15 mouse cellular contexts compared by ENCODE assay signal in the genomic region with DNA sequence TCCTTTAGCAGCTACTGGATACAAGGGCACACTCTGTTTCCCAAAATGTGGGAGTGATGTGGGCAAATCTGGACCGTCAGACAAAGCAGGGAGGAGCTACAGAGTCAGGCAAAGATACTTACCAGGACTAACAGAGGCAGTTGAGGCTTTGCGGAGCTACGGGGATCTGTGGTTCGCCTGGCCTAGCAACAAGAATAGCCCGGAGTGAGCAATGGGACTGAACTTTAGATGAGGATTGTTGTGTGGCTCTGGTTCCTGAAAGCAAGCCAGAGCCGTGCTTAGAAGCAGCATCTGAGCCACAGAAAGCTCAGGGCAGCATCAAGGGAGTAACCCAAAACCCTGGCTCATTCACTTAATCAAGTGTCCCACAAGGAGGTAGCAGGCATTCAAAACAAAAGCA. TPM values are rescaled to one million over a fixed set of nuclear protein-coding genes. Genes with fewer than 3 reads are reported as not detected.
A peak's percentile ranks its signal among the peaks of the same experiment; 100 is the strongest.
DNase-seq lines count a peak whose midpoint lies in the region; ATAC-seq lines count a peak whose summit lies in the region.
"Had no signal": no experiment of that assay in that cellular context is flagged by ENCODE, and none has a peak within 500 bp of the region (broad histone marks: within the 10 kb centered on the region; RNA-seq: fewer than 3 reads in every experiment).

No protein-coding gene starts in this region.

- no peak; the same call in 1 of the 2 replicates for ATAC-seq in midbrain, embryonic 14.5 days (ENCODE audit: low FRiP score, low TSS enrichment)
- no peak for ATAC-seq in midbrain, embryonic 11.5 days (ENCODE audit: low FRiP score)
- ATAC-seq in intestine, embryonic 16.5 days: no peak
- ATAC-seq: intestine, embryonic 15.5 days had no signal

- no peak overlapping the region for H3K4me3 ChIP-seq in midbrain, embryonic 14.5 days (replicated peaks; ENCODE audit: low read depth, low read length)
- H3K4me3 ChIP-seq in midbrain, embryonic 11.5 days (ENCODE audit: low read depth, low read length): no peak overlapping the region
- no peak overlapping the region for H3K4me3 ChIP-seq in intestine, embryonic 16.5 days (ENCODE audit: low read length)
- H3K4me3 ChIP-seq: intestine, embryonic 15.5 days; liver, embryonic 15.5 days had no signal

- no peaks in the 10 kb centered on the region for H3K4me1 ChIP-seq in midbrain, embryonic 14.5 days (ENCODE audit: control insufficient read depth, insufficient read depth, low read length)
- no peaks in the 10 kb centered on the region for H3K4me1 ChIP-seq in midbrain, embryonic 11.5 days (ENCODE audit: control insufficient read depth, insufficient read depth, low read length)
- 0 out of 2 replicates have a peak, but pooled peaks cover 5% of the 10 kb centered on the region for H3K4me1 ChIP-seq in intestine, embryonic 16.5 days (ENCODE audit: control insufficient read depth, insufficient read depth, low read length)
- H3K4me1 ChIP-seq: liver, embryonic 15.5 days had no signal

- H3K27ac ChIP-seq in midbrain, embryonic 14.5 days (replicated peaks; ENCODE audit: low read depth, low read length): 0 out of 2 replicates have a peak overlapping the region, but pooled peaks have one; percentile 13
- H3K27ac ChIP-seq in midbrain, embryonic 11.5 days (ENCODE audit: low read depth, low read length): no peak overlapping the region
- H3K27ac ChIP-seq in intestine, embryonic 16.5 days (ENCODE audit: low read length): no peak overlapping the region
- H3K27ac ChIP-seq: intestine, embryonic 15.5 days; liver, embryonic 15.5 days had no signal

- H3K36me3 ChIP-seq in midbrain, embryonic 14.5 days (ENCODE audit: control insufficient read depth, insufficient read depth, low read length): no peaks in the 10 kb centered on the region
- no peaks in the 10 kb centered on the region for H3K36me3 ChIP-seq in midbrain, embryonic 11.5 days (ENCODE audit: control insufficient read depth, insufficient read depth, low read length)
- H3K36me3 ChIP-seq in intestine, embryonic 16.5 days (ENCODE audit: control insufficient read depth, insufficient read depth, low read length): no peaks in the 10 kb centered on the region
- H3K36me3 ChIP-seq: intestine, embryonic 15.5 days; liver, embryonic 15.5 days had no signal

- H3K4me2 ChIP-seq in midbrain, embryonic 14.5 days (ENCODE audit: low read length): no peak overlapping the region
- H3K4me2 ChIP-seq in midbrain, embryonic 11.5 days: no peak overlapping the region
- no peak overlapping the region for H3K4me2 ChIP-seq in intestine, embryonic 16.5 days (ENCODE audit: low read depth, low read length)
- H3K4me2 ChIP-seq: intestine, embryonic 15.5 days; liver, embryonic 15.5 days had no signal

- H3K27me3 ChIP-seq in midbrain, embryonic 14.5 days (ENCODE audit: control insufficient read depth, insufficient read depth, low read length): no peaks in the 10 kb centered on the region
- no peaks in the 10 kb centered on the region for H3K27me3 ChIP-seq in midbrain, embryonic 11.5 days (ENCODE audit: control insufficient read depth, insufficient read depth, low read length)
- H3K27me3 ChIP-seq in intestine, embryonic 16.5 days (replicated peaks; ENCODE audit: control insufficient read depth, insufficient read depth, low read length): no peaks in the 10 kb centered on the region
- H3K27me3 ChIP-seq: intestine, embryonic 15.5 days; liver, embryonic 15.5 days had no signal

- H3K9me3 ChIP-seq in midbrain, embryonic 14.5 days (ENCODE audit: control insufficient read depth, low read length): no peaks in the 10 kb centered on the region
- no peaks in the 10 kb centered on the region for H3K9me3 ChIP-seq in midbrain, embryonic 11.5 days (ENCODE audit: control insufficient read depth, low read length)
- no peaks in the 10 kb centered on the region for H3K9me3 ChIP-seq in intestine, embryonic 16.5 days (ENCODE audit: control insufficient read depth, low read length)
- H3K9me3 ChIP-seq: intestine, embryonic 15.5 days; liver, embryonic 15.5 days had no signal

- intact Hi-C loops in gastrocnemius, postnatal 14 days (cut with DNase I; ENCODE audit: low total_unique reads): no loop called here
- intact Hi-C loops in gastrocnemius, postnatal 36 days (cut with DNase I): no loop called here

- DNase-seq in gastrocnemius, postnatal 14 days: peak; percentile 22
- no peak for DNase-seq in gastrocnemius, postnatal 36 days
- DNase-seq in midbrain, embryonic 14.5 days: peak; percentile 24
- DNase-seq in midbrain, embryonic 11.5 days (ENCODE audit: low spot score, missing footprints): no peak
- DNase-seq in fibroblast of lung, adult 2 months (ENCODE audit: low read depth): peak; percentile 90
- DNase-seq in skeletal muscle tissue, adult 2 months (ENCODE audit: low read depth, low spot score): peak; percentile 27
- DNase-seq in testis, postnatal 10 days (ENCODE audit: low spot score): no peak
- DNase-seq: cerebellum, adult 8-10 months; embryo, embryonic 11 days; heart, postnatal 36 days; kidney, postnatal 36 days; lung, postnatal 4 days had no signal

- 50% methylated on average over 6 of the region's 6 CpGs for WGBS in midbrain, embryonic 14.5 days
- WGBS in midbrain, embryonic 11.5 days: 66% methylated on average over 6 of the region's 6 CpGs
- WGBS in intestine, embryonic 16.5 days: 60% methylated on average over 6 of the region's 6 CpGs

- H3K9ac ChIP-seq in midbrain, embryonic 14.5 days (replicated peaks; ENCODE audit: low read length): no peak overlapping the region
- no peak overlapping the region for H3K9ac ChIP-seq in midbrain, embryonic 11.5 days (ENCODE audit: low read length)
- no peak overlapping the region for H3K9ac ChIP-seq in intestine, embryonic 16.5 days (ENCODE audit: low read depth, low read length)
- H3K9ac ChIP-seq: intestine, embryonic 15.5 days; liver, embryonic 15.5 days had no signal

RNA-seq across cellular contexts. Expression of a gene that starts 49.6 kb away (rescaled TPM):
- 10 to 100 TPM; 41.2 to 43.2 TPM for total RNA-seq in gastrocnemius, postnatal 14 days (2021)
- total RNA-seq in gastrocnemius, postnatal 36 days (2021): 10 to 100 TPM; 34.7 to 40.1 TPM
- polyA plus RNA-seq in midbrain, embryonic 14.5 days (2014; fragmentation: Nextera tagmentation; extraction: Ambion mirVana): 16.0 and 21.7 TPM in 2 replicates
- 27.6 and 28.5 TPM in 2 replicates for polyA plus RNA-seq in midbrain, embryonic 11.5 days (2014; fragmentation: Nextera tagmentation; extraction: Ambion mirVana)
- polyA plus RNA-seq in intestine, embryonic 16.5 days (2015; fragmentation: Nextera tagmentation; extraction: Ambion mirVana): 12.9 and 14.2 TPM in 2 replicates

Comparison
In these comparisons a context has a peak if more than half of its experiments do, and no peak if none do; other contexts are left out.
1. DNase-seq: peak in gastrocnemius, postnatal 14 days (single experiment), midbrain, embryonic 14.5 days (single experiment), fibroblast of lung, adult 2 months (single experiment) and skeletal muscle tissue, adult 2 months (single experiment); none in gastrocnemius, postnatal 36 days (0 of 2), midbrain, embryonic 11.5 days (single experiment) and testis, postnatal 10 days (single experiment).